Mouse (Mus musculus) embryonic facial prominence, embryonic 15.5 days (tissue): Measurements from ENCODE around the gene Ms4a18. TPM values are rescaled to one million over a fixed set of nuclear protein-coding genes. Genes with fewer than 3 reads are reported as not detected.
A peak's percentile ranks its signal among the peaks of the same experiment; 100 is the strongest.
"Not testable (repeated sequence)": the region's sequence is repeated elsewhere in the genome, so short reads cannot be mapped to it uniquely, and the experiment has no call there.

Experiments used
- ATAC-seq: fragments of 200-750 bp; cut with Nextera tagmentation; 2 replicates; pipeline ENCODE4 v1.8.0; 2017; ENCODE audit warnings: low read depth, moderate TSS enrichment; ENCODE audit not compliant: insufficient number of reproducible peaks, low FRiP score, low TSS enrichment
- H3K27ac ChIP-seq: fragments of 300-500 bp; sonication (generic); replicated peaks from 2 replicates; pipeline ENCODE4 v1.5.1; 2015; ENCODE audit warnings: mild to moderate bottlenecking, inconsistent platforms
- H3K27me3 ChIP-seq: fragments of 300-500 bp; sonication (generic); 2 replicates; pipeline ENCODE4 v1.6.1; 2015; ENCODE audit warnings: inconsistent platforms
- H3K36me3 ChIP-seq: fragments of 300-500 bp; sonication (generic); 2 replicates; pipeline ENCODE4 v1.6.1; 2015; ENCODE audit warnings: mild to moderate bottlenecking, inconsistent platforms
- H3K4me1 ChIP-seq: fragments of 300-500 bp; sonication (generic); 2 replicates; pipeline ENCODE4 v1.6.1; 2015; ENCODE audit warnings: inconsistent platforms
- H3K4me2 ChIP-seq: fragments of 300-500 bp; sonication (generic); replicated peaks from 2 replicates; pipeline ENCODE4 v1.6.1; 2015; ENCODE audit warnings: mild to moderate bottlenecking, inconsistent platforms
- H3K4me3 ChIP-seq: fragments of 300-500 bp; sonication (generic); replicated peaks from 2 replicates; pipeline ENCODE4 v1.5.1; 2015; ENCODE audit warnings: mild to moderate bottlenecking, inconsistent platforms
- H3K9ac ChIP-seq: fragments of 300-500 bp; sonication (generic); 2 replicates; pipeline ENCODE4 v1.6.1; 2015; ENCODE audit warnings: inconsistent platforms
- H3K9me3 ChIP-seq: fragments of 300-500 bp; sonication (generic); replicated peaks from 2 replicates; pipeline ENCODE4 v1.6.1; 2016; ENCODE audit warnings: inconsistent platforms
- WGBS: fragments of 180-500 bp; shearing (Covaris S2); methylation state at CpG from one replicate; pipeline ENCODE4 v1.1.7; 2015; 5-methylcytosine and 5-hydroxymethylcytosine counted together
- polyA plus RNA-seq: library from polyadenylated mRNA; unstranded; fragments of >200 nt; fragmentation: Nextera tagmentation; extraction: Ambion mirVana; gene quantifications from 2 replicates; pipeline ENCODE4 v1.2.1, GENCODE M21; 2015

The Ms4a18 gene
- polyA plus RNA-seq: not detected in 2 replicates

GRCm38 (mm10) chr19:11017891-11018290, at the start of gene Ms4a18:
Ms4a18 (minus strand) TSS chr19:11018031.
- Histone ChIP-seq H3K9me3 (no peaks in the 10 kb centered on the region), H3K27ac (no peak within 1 kb of the TSS), H3K36me3 (no peaks in the 10 kb centered on the region), H3K4me1 (no peaks in the 10 kb centered on the region), H3K4me3 (no peak within 1 kb of the TSS), H3K4me2 (no peak within 1 kb of the TSS), H3K9ac (no peak within 1 kb of the TSS), H3K27me3 (no peaks in the 10 kb centered on the region)
- no peak for ATAC-seq
- 85% methylated on average over 3 of the region's 3 CpGs for WGBS

- Histone ChIP-seq H3K9me3 (no peaks in the 10 kb centered on the region), H3K9ac (no peak overlapping the region), H3K27me3 (no peaks in the 10 kb centered on the region), H3K36me3 (no peaks in the 10 kb centered on the region), H3K4me1 (no peaks in the 10 kb centered on the region), H3K4me2 (no peak overlapping the region), H3K4me3 (no peak overlapping the region), H3K27ac (no peak overlapping the region)
- ATAC-seq: no peak
- WGBS: 74% methylated on average over 2 of the region's 2 CpGs
These were observed 47.5 kb upstream of the Ms4a18 start for GRCm38 (mm10) chr19:11065202-11065875.

- Histone ChIP-seq H3K27ac (no peak overlapping the region), H3K4me2 (no peak overlapping the region), H3K4me3 (no peak overlapping the region), H3K4me1 (no peaks in the 10 kb centered on the region), H3K9ac (no peak overlapping the region), H3K9me3 (no peaks in the 10 kb centered on the region), H3K27me3 (no peaks in the 10 kb centered on the region), H3K36me3 (no peaks in the 10 kb centered on the region)
- 93% methylated on average over 1 of the region's 1 CpGs for WGBS
- ATAC-seq: no peak
These were observed 43.1 kb upstream of the Ms4a18 start for GRCm38 (mm10) chr19:11060900-11061299.

GRCm38 (mm10) chr19:11059967-11060366, 42.1 kb upstream of the Ms4a18 start:
- ATAC-seq: no peak
- Histone ChIP-seq H3K36me3 (no peaks in the 10 kb centered on the region), H3K27ac (no peak overlapping the region), H3K4me1 (no peaks in the 10 kb centered on the region), H3K4me3 (no peak overlapping the region), H3K27me3 (no peaks in the 10 kb centered on the region), H3K9me3 (no peaks in the 10 kb centered on the region), H3K4me2 (no peak overlapping the region), H3K9ac (no peak overlapping the region)

GRCm38 (mm10) chr19:11055700-11056099, 37.9 kb upstream of the Ms4a18 start:
- ATAC-seq, H3K4me2 ChIP-seq, H3K9me3 ChIP-seq, H3K4me1 ChIP-seq, H3K4me3 ChIP-seq, H3K9ac ChIP-seq, H3K27ac ChIP-seq, H3K36me3 ChIP-seq, H3K27me3 ChIP-seq: not testable (repeated sequence)
- 91% methylated on average over 1 of the region's 1 CpGs for whole genome bisulfite sequencing

- no peaks in the 10 kb centered on the region for H3K27me3 ChIP-seq
- no peaks in the 10 kb centered on the region for H3K4me1 ChIP-seq
- 67% methylated on average over 3 of the region's 3 CpGs for WGBS
- no peak overlapping the region for H3K27ac ChIP-seq
- no peak overlapping the region for H3K9ac ChIP-seq
- H3K4me3 ChIP-seq: no peak overlapping the region
- no peaks in the 10 kb centered on the region for H3K9me3 ChIP-seq
- no peak overlapping the region for H3K4me2 ChIP-seq
- H3K36me3 ChIP-seq: no peaks in the 10 kb centered on the region
- ATAC-seq: no peak
These were observed 35.4 kb upstream of the Ms4a18 start for GRCm38 (mm10) chr19:11053277-11053676.

- Histone ChIP-seq H3K9ac (no peak overlapping the region), H3K9me3 (no peaks in the 10 kb centered on the region), H3K27ac (no peak overlapping the region), H3K4me2 (no peak overlapping the region), H3K4me1 (no peaks in the 10 kb centered on the region), H3K27me3 (no peaks in the 10 kb centered on the region), H3K4me3 (no peak overlapping the region), H3K36me3 (no peaks in the 10 kb centered on the region)
- no peak for ATAC-seq
- WGBS: 67% methylated on average over 5 of the region's 5 CpGs
These were observed 35.0 kb upstream of the Ms4a18 start for GRCm38 (mm10) chr19:11052877-11053276.

GRCm38 (mm10) chr19:11050286-11050685, 32.5 kb upstream of the Ms4a18 start:
- 60% methylated on average over 2 of the region's 2 CpGs for WGBS
- Histone ChIP-seq H3K9me3 (no peaks in the 10 kb centered on the region), H3K9ac (no peak overlapping the region), H3K27me3 (no peaks in the 10 kb centered on the region), H3K4me3 (no peak overlapping the region), H3K36me3 (no peaks in the 10 kb centered on the region), H3K27ac (no peak overlapping the region), H3K4me2 (no peak overlapping the region), H3K4me1 (no peaks in the 10 kb centered on the region)
- no peak for ATAC-seq

GRCm38 (mm10) chr19:11049426-11049825, 31.6 kb upstream of the Ms4a18 start:
- no peaks in the 10 kb centered on the region for H3K4me1 ChIP-seq
- no peak for ATAC-seq
- no peaks in the 10 kb centered on the region for H3K27me3 ChIP-seq
- no peak overlapping the region for H3K27ac ChIP-seq
- no peak overlapping the region for H3K4me2 ChIP-seq
- no peaks in the 10 kb centered on the region for H3K9me3 ChIP-seq
- H3K4me3 ChIP-seq: no peak overlapping the region
- H3K9ac ChIP-seq: no peak overlapping the region
- no peaks in the 10 kb centered on the region for H3K36me3 ChIP-seq

- Histone ChIP-seq H3K27me3 (no peaks in the 10 kb centered on the region), H3K27ac (no peak overlapping the region), H3K36me3 (no peaks in the 10 kb centered on the region), H3K4me1 (no peaks in the 10 kb centered on the region), H3K4me2 (no peak overlapping the region), H3K4me3 (no peak overlapping the region), H3K9me3 (no peaks in the 10 kb centered on the region), H3K9ac (no peak overlapping the region)
- WGBS: 68% methylated on average over 1 of the region's 1 CpGs
- ATAC-seq: no peak
These were observed 30.7 kb upstream of the Ms4a18 start for GRCm38 (mm10) chr19:11048503-11048902.

GRCm38 (mm10) chr19:11048009-11048408, 30.2 kb upstream of the Ms4a18 start:
- no peaks in the 10 kb centered on the region for H3K36me3 ChIP-seq
- no peaks in the 10 kb centered on the region for H3K27me3 ChIP-seq
- H3K9ac ChIP-seq: no peak overlapping the region
- no peaks in the 10 kb centered on the region for H3K9me3 ChIP-seq
- no peaks in the 10 kb centered on the region for H3K4me1 ChIP-seq
- WGBS: 68% methylated on average over 6 of the region's 6 CpGs
- ATAC-seq: no peak
- no peak overlapping the region for H3K27ac ChIP-seq
- H3K4me2 ChIP-seq: no peak overlapping the region
- H3K4me3 ChIP-seq: no peak overlapping the region

- Histone ChIP-seq H3K4me3 (peak overlapping the region; percentile 34), H3K4me1 (no peaks in the 10 kb centered on the region), H3K36me3 (no peaks in the 10 kb centered on the region), H3K4me2 (peak overlapping the region; percentile 59), H3K9ac (no peak overlapping the region), H3K27ac (no peak overlapping the region), H3K9me3 (no peaks in the 10 kb centered on the region), H3K27me3 (no peaks in the 10 kb centered on the region)
- peak; percentile 96 for ATAC-seq
- 5% methylated on average over 39 of the region's 40 CpGs for WGBS
These were observed 27.3 kb upstream of the Ms4a18 start for GRCm38 (mm10) chr19:11044996-11045711.
